ENCODE assay signal across 9 mouse cellular contexts in genomic region chr1:171256937-171257548, GRCm38 (mm10). TPM values are rescaled to one million over a fixed set of nuclear protein-coding genes. Genes with fewer than 3 reads are reported as not detected.
DNase-seq lines count a peak whose midpoint lies in the region; ATAC-seq and TF ChIP-seq lines count a peak whose summit lies in the region.
"Had no signal": no experiment of that assay in that cellular context is flagged by ENCODE, and none has a peak within 500 bp of the region (broad histone marks: within the 10 kb centered on the region; RNA-seq: fewer than 3 reads in every experiment).

No protein-coding gene starts in this region.

- no peak overlapping the region for H3K27ac ChIP-seq in forebrain, embryonic 11.5 days (ENCODE audit: low read depth, low read length)
- H3K27ac ChIP-seq in intestine, postnatal 0 days (ENCODE audit: low read depth, low read length): no peak overlapping the region
- H3K27ac ChIP-seq in small intestine, adult 2 months (ENCODE audit: insufficient read depth, low read depth, low read length): no peak overlapping the region
- H3K27ac ChIP-seq: stomach, embryonic 15.5 days had no signal

- peak; percentile 72 for DNase-seq in gastrocnemius, adult 18-20 months (ENCODE audit: low spot score)
- no peak for DNase-seq in gastrocnemius, postnatal 25 days
- peak; percentile 73 for DNase-seq in A20 (ENCODE audit: low read depth, low spot score)
- peak; percentile 71 to 76 for DNase-seq in adrenal gland, postnatal 36 days
- DNase-seq in forebrain, embryonic 11.5 days (ENCODE audit: low spot score): peak; percentile 75
- peak; percentile 84 for DNase-seq in lung, postnatal 10 days

- H3K36me3 ChIP-seq in forebrain, embryonic 11.5 days (ENCODE audit: control insufficient read depth, insufficient read depth, low read length): no peaks in the 10 kb centered on the region; the same call in 1 of the 2 replicates
- 0 out of 2 replicates have a peak, but pooled peaks cover 3% of the 10 kb centered on the region for H3K36me3 ChIP-seq in intestine, postnatal 0 days (ENCODE audit: control insufficient read depth, insufficient read depth)
- H3K36me3 ChIP-seq in small intestine, adult 2 months (ENCODE audit: control insufficient read depth, insufficient read depth, low read length): no peaks in the 10 kb centered on the region
- H3K36me3 ChIP-seq: stomach, embryonic 15.5 days had no signal

- ATAC-seq in forebrain, embryonic 11.5 days (replicated peaks; ENCODE audit: low FRiP score): peak; percentile 29; the same call in 1 of the 2 replicates
- ATAC-seq in intestine, postnatal 0 days: no peak

- H3K27me3 ChIP-seq in forebrain, embryonic 11.5 days (ENCODE audit: control insufficient read depth, insufficient read depth, low read length): no peaks in the 10 kb centered on the region
- H3K27me3 ChIP-seq in intestine, postnatal 0 days (replicated peaks; ENCODE audit: control insufficient read depth, insufficient read depth, low read length): no peaks in the 10 kb centered on the region
- H3K27me3 ChIP-seq in small intestine, adult 2 months (ENCODE audit: control insufficient read depth, insufficient read depth, low read length): no peaks in the 10 kb centered on the region
- H3K27me3 ChIP-seq: stomach, embryonic 15.5 days had no signal

- no peak overlapping the region for H3K4me2 ChIP-seq in forebrain, embryonic 11.5 days (ENCODE audit: low read depth, low read length, severe bottlenecking)
- H3K4me2 ChIP-seq in intestine, postnatal 0 days (replicated peaks; ENCODE audit: low read depth): no peak overlapping the region
- H3K4me2 ChIP-seq: stomach, embryonic 15.5 days had no signal

- TF ChIP-seq POLR2A in small intestine, adult 2 months (IDR thresholded peaks at IDR 0.05; ENCODE audit: low read depth, low read length): no peak

- H3K4me3 ChIP-seq in forebrain, embryonic 11.5 days (ENCODE audit: low read depth, low read length): no peak overlapping the region
- H3K4me3 ChIP-seq in intestine, postnatal 0 days (ENCODE audit: low read depth, low read length): no peak overlapping the region
- no peak overlapping the region for H3K4me3 ChIP-seq in small intestine, adult 2 months (ENCODE audit: low read depth, low read length)
- H3K4me3 ChIP-seq: stomach, embryonic 15.5 days had no signal

- TF ChIP-seq CTCF in intestine, postnatal 0 days (IDR thresholded peaks at IDR 0.05; ENCODE audit: low read depth): peak; percentile 81
- peak; percentile 58; the same call in 1 of the 2 replicates for TF ChIP-seq CTCF in small intestine, adult 2 months (IDR thresholded peaks at IDR 0.05; ENCODE audit: extremely low read depth, insufficient read length, insufficient replicate concordance, low read depth, low read length)

- WGBS in forebrain, embryonic 11.5 days: 69% methylated on average over 15 of the region's 15 CpGs
- WGBS in intestine, postnatal 0 days: 64% methylated on average over 15 of the region's 15 CpGs
- WGBS in small intestine, adult 2 months: 52% methylated on average over 15 of the region's 15 CpGs

- no peaks in the 10 kb centered on the region for H3K9me3 ChIP-seq in forebrain, embryonic 11.5 days (ENCODE audit: control insufficient read depth, low read length)
- H3K9me3 ChIP-seq in intestine, postnatal 0 days (ENCODE audit: control insufficient read depth): no peaks in the 10 kb centered on the region
- H3K9me3 ChIP-seq: stomach, embryonic 15.5 days had no signal

- peaks cover 6% of the 10 kb centered on the region; the same call in 1 of the 2 replicates for H3K4me1 ChIP-seq in forebrain, embryonic 11.5 days (replicated peaks; ENCODE audit: control insufficient read depth, insufficient read depth, low read length)
- no peaks in the 10 kb centered on the region for H3K4me1 ChIP-seq in intestine, postnatal 0 days (replicated peaks; ENCODE audit: control insufficient read depth, insufficient read depth, low read length)
- H3K4me1 ChIP-seq in small intestine, adult 2 months (ENCODE audit: control insufficient read depth, insufficient read depth, insufficient read length, low read length): peaks cover 10% of the 10 kb centered on the region; the same call in 1 of the 2 replicates

- H3K9ac ChIP-seq in forebrain, embryonic 11.5 days (ENCODE audit: low read length): no peak overlapping the region
- H3K9ac ChIP-seq in intestine, postnatal 0 days (ENCODE audit: low read depth, low read length): no peak overlapping the region
- H3K9ac ChIP-seq: stomach, embryonic 15.5 days had no signal

RNA-seq across cellular contexts. Expression of gene Ndufs2, which starts 5.9 kb away (rescaled TPM):
- 100 to 1,000 TPM; 804 to 821 TPM for total RNA-seq in gastrocnemius, adult 18-20 months (2021)
- total RNA-seq in gastrocnemius, postnatal 25 days (2021): 1,000 to 10,000 TPM in 1 of 2 experiments, 100 to 1,000 TPM in 1; 872 to 1,009 TPM
- 100 to 1,000 TPM; 657 to 866 TPM for total RNA-seq in adrenal gland, postnatal 36 days (2021)
- polyA plus RNA-seq in forebrain, embryonic 11.5 days (2014; fragmentation: Nextera tagmentation; extraction: Ambion mirVana): 257 and 264 TPM in 2 replicates
- 249 and 255 TPM in 2 replicates for polyA plus RNA-seq in intestine, postnatal 0 days (2015; fragmentation: Nextera tagmentation; extraction: Ambion mirVana)
- polyA plus RNA-seq in small intestine, adult 2 months (2012; rRNA removed): 79.8 and 116 TPM in 2 replicates

RNA-seq across cellular contexts. Expression of gene Adamts4, which starts 6.8 kb away (rescaled TPM):
- total RNA-seq in gastrocnemius, adult 18-20 months (2021): under 1 TPM; 0.48 to 0.90 TPM
- 1 to 10 TPM in 1 of 2 experiments, under 1 TPM in 1; 0.43 to 1.4 TPM for total RNA-seq in gastrocnemius, postnatal 25 days (2021)
- total RNA-seq in adrenal gland, postnatal 36 days (2021): 1 to 10 TPM in 1 of 2 experiments, under 1 TPM in 1; 0.79 to 4.2 TPM
- polyA plus RNA-seq in forebrain, embryonic 11.5 days (2014; fragmentation: Nextera tagmentation; extraction: Ambion mirVana): 6.6 and 7.1 TPM in 2 replicates
- 2.0 and 2.8 TPM in 2 replicates for polyA plus RNA-seq in intestine, postnatal 0 days (2015; fragmentation: Nextera tagmentation; extraction: Ambion mirVana)
- 1.5 and 2.6 TPM in 2 replicates for polyA plus RNA-seq in small intestine, adult 2 months (2012; rRNA removed)

RNA-seq across cellular contexts. Expression of gene B4galt3, which starts 13.1 kb away (rescaled TPM):
- 10 to 100 TPM; 12.0 to 13.0 TPM for total RNA-seq in gastrocnemius, adult 18-20 months (2021)
- total RNA-seq in gastrocnemius, postnatal 25 days (2021): 1 to 10 TPM; 8.6 to 9.8 TPM
- total RNA-seq in adrenal gland, postnatal 36 days (2021): 10 to 100 TPM; 27.1 to 36.6 TPM
- polyA plus RNA-seq in forebrain, embryonic 11.5 days (2014; fragmentation: Nextera tagmentation; extraction: Ambion mirVana): 72.3 and 75.5 TPM in 2 replicates
- polyA plus RNA-seq in intestine, postnatal 0 days (2015; fragmentation: Nextera tagmentation; extraction: Ambion mirVana): 27.0 and 27.4 TPM in 2 replicates
- 38.5 and 78.5 TPM in 2 replicates for polyA plus RNA-seq in small intestine, adult 2 months (2012; rRNA removed)

RNA-seq across cellular contexts. Expression of gene Fcer1g, which starts 22.9 kb away (rescaled TPM):
- 1 to 10 TPM; 2.2 to 4.9 TPM for total RNA-seq in gastrocnemius, adult 18-20 months (2021)
- 1 to 10 TPM; 3.2 to 3.9 TPM for total RNA-seq in gastrocnemius, postnatal 25 days (2021)
- 10 to 100 TPM; 15.2 to 20.4 TPM for total RNA-seq in adrenal gland, postnatal 36 days (2021)
- 18.4 and 18.6 TPM in 2 replicates for polyA plus RNA-seq in forebrain, embryonic 11.5 days (2014; fragmentation: Nextera tagmentation; extraction: Ambion mirVana)
- polyA plus RNA-seq in intestine, postnatal 0 days (2015; fragmentation: Nextera tagmentation; extraction: Ambion mirVana): 47.7 and 54.0 TPM in 2 replicates
- 36.9 and 46.7 TPM in 2 replicates for polyA plus RNA-seq in small intestine, adult 2 months (2012; rRNA removed)

RNA-seq across cellular contexts. Expression of gene Ppox, which starts 23.9 kb away (rescaled TPM):
- 1 to 10 TPM; 7.8 to 7.9 TPM for total RNA-seq in gastrocnemius, adult 18-20 months (2021)
- total RNA-seq in gastrocnemius, postnatal 25 days (2021): 10 to 100 TPM in 1 of 2 experiments, 1 to 10 TPM in 1; 9.4 to 11.6 TPM
- 10 to 100 TPM; 31.1 to 40.8 TPM for total RNA-seq in adrenal gland, postnatal 36 days (2021)
- polyA plus RNA-seq in forebrain, embryonic 11.5 days (2014; fragmentation: Nextera tagmentation; extraction: Ambion mirVana): 66.3 and 67.6 TPM in 2 replicates
- polyA plus RNA-seq in intestine, postnatal 0 days (2015; fragmentation: Nextera tagmentation; extraction: Ambion mirVana): 11.4 and 12.8 TPM in 2 replicates
- polyA plus RNA-seq in small intestine, adult 2 months (2012; rRNA removed): 15.4 and 23.4 TPM in 2 replicates
